Mouse (Mus musculus) myocyte (in vitro differentiated cells): Measurements from ENCODE around the gene Slc8a1. TPM values are rescaled to one million over a fixed set of nuclear protein-coding genes. Genes with fewer than 3 reads are reported as not detected.

Experiments
- H3K27me3 ChIP-seq: one replicate; pipeline ENCODE4 v1.6.1; 2011; ENCODE audit not compliant: control insufficient read depth, insufficient read depth, insufficient read length
- H3K36me3 ChIP-seq: one replicate; pipeline ENCODE4 v1.6.1; 2011; ENCODE audit not compliant: control insufficient read depth, insufficient read depth
- H3K4me2 ChIP-seq: one replicate; pipeline ENCODE4 v1.6.1; 2011; ENCODE audit warnings: low read depth, control low read depth
- H3K4me3 ChIP-seq: one replicate; pipeline ENCODE4 v1.5.1; 2011; ENCODE audit warnings: mild to moderate bottlenecking, control low read depth, moderate library complexity
- H3K79me2 ChIP-seq: one replicate; pipeline ENCODE4 v1.6.1; 2011; ENCODE audit not compliant: control insufficient read depth, insufficient read depth
- H3ac ChIP-seq: one replicate; pipeline ENCODE4 v1.6.1; 2011; ENCODE audit not compliant: control insufficient read depth, insufficient read length
- CEBPB ChIP-seq: IDR thresholded peaks from 2 replicates; pipeline ENCODE4 v1.6.1; 2011; ENCODE audit warnings: mild to moderate bottlenecking, moderate library complexity; ENCODE audit not compliant: poor library complexity, insufficient read depth, severe bottlenecking
- E2F4 ChIP-seq: IDR thresholded peaks from one replicate; pipeline ENCODE4 v1.6.1; 2011; ENCODE audit warnings: mild to moderate bottlenecking, control low read depth, moderate library complexity; ENCODE audit not compliant: insufficient read depth
- MAX ChIP-seq: IDR thresholded peaks from one replicate; pipeline ENCODE4 v1.6.1; 2011; ENCODE audit warnings: low read depth, mild to moderate bottlenecking, control low read depth
- MYOD1 ChIP-seq, 3 experiments: IDR thresholded peaks; one replicate each; pipeline ENCODE4 v1.6.1; 2011; ENCODE audit warnings: control low read depth in 2 of 3, low read depth in 2 of 3, mild to moderate bottlenecking in 2 of 3, moderate library complexity in 1 of 3; ENCODE audit not compliant: insufficient read length in 2 of 3, control insufficient read depth in 1 of 3
- MYOG ChIP-seq, 3 experiments: IDR thresholded peaks; one replicate each; pipeline ENCODE4 v1.6.1; 2011; ENCODE audit warnings: control low read depth in 2 of 3, low read depth in 2 of 3, mild to moderate bottlenecking in 2 of 3; ENCODE audit not compliant: insufficient read length in 2 of 3, control insufficient read depth in 1 of 3, insufficient read depth in 1 of 3
- POLR2A ChIP-seq: IDR thresholded peaks from one replicate; pipeline ENCODE4 v1.6.1; 2011; ENCODE audit warnings: low read depth, mild to moderate bottlenecking, control low read depth, moderate library complexity; ENCODE audit not compliant: insufficient read length
- POLR2AphosphoS2 ChIP-seq: IDR thresholded peaks from one replicate; pipeline ENCODE4 v1.6.1; 2011; ENCODE audit warnings: low read depth, control low read depth; ENCODE audit not compliant: insufficient read length
- REST ChIP-seq: IDR thresholded peaks from one replicate; pipeline ENCODE4 v1.6.1; 2011; ENCODE audit warnings: mild to moderate bottlenecking, control low read depth, moderate library complexity; ENCODE audit not compliant: insufficient read depth, insufficient read length
- SRF ChIP-seq: IDR thresholded peaks from one replicate; pipeline ENCODE4 v1.6.1; 2011; ENCODE audit warnings: low read depth; ENCODE audit not compliant: control insufficient read depth, insufficient read length
- TCF12 ChIP-seq: IDR thresholded peaks from one replicate; pipeline ENCODE4 v1.6.1; 2011; ENCODE audit warnings: mild to moderate bottlenecking, control low read depth; ENCODE audit not compliant: poor library complexity, insufficient read depth, severe bottlenecking
- TCF3 ChIP-seq: IDR thresholded peaks from one replicate; pipeline ENCODE4 v1.6.1; 2011; ENCODE audit warnings: low read depth, control low read depth; ENCODE audit not compliant: insufficient read length
- USF1 ChIP-seq: IDR thresholded peaks from one replicate; pipeline ENCODE4 v1.6.1; 2011; ENCODE audit warnings: low read depth, mild to moderate bottlenecking, control low read depth, moderate library complexity
- polyA plus RNA-seq: library from polyadenylated mRNA; unstranded; fragments of >200 nt; fragmentation: generic; extraction: Trizol; gene quantifications from one replicate; pipeline ENCODE4 v1.2.1, GENCODE M21; 2012; ENCODE audit warnings: missing spikeins

Slc8a1 gene
- 3.0 TPM for polyA plus RNA-seq

- Histone ChIP-seq H3K4me2 (no peak within 1 kb of the TSS), H3K4me3 (no peak within 1 kb of the TSS)
- TF ChIP-seq POLR2A (no peak), USF1 (no peak), CEBPB (no peak), MYOG (IDR thresholded peaks at IDR 0.05; ENCODE audit: control insufficient read depth in 1 of 3, insufficient read depth in 1 of 3, insufficient read length in 2 of 3, low read depth in 2 of 3) (no peak), POLR2AphosphoS2 (no peak), SRF (no peak), TCF12 (no peak), E2F4 (no peak), TCF3 (no peak), MYOD1 (IDR thresholded peaks at IDR 0.05; ENCODE audit: control insufficient read depth in 1 of 3, insufficient read length in 2 of 3, low read depth in 2 of 3) (no peak), MAX (no peak), REST (no peak)
Observed at GRCm38 (mm10) chr17:81738311-81738755, at the start of gene Slc8a1. Gene Slc8a1 (minus strand): TSS chr17:81738377.

GRCm38 (mm10) chr17:81787350-81787749 is 49.2 kb upstream of the Slc8a1 start:
- Histone ChIP-seq H3K4me3 (no peak overlapping the region), H3K4me2 (no peak overlapping the region), H3K27me3 (no peaks in the 10 kb centered on the region), H3ac (no peak overlapping the region), H3K36me3 (no peaks in the 10 kb centered on the region), H3K79me2 (no peaks in the 10 kb centered on the region)
- TF ChIP-seq POLR2A (no peak), E2F4 (no peak), POLR2AphosphoS2 (no peak), SRF (no peak), REST (no peak), USF1 (no peak), CEBPB (no peak), MYOD1 (IDR thresholded peaks at IDR 0.05; ENCODE audit: control insufficient read depth in 1 of 3, insufficient read length in 2 of 3, low read depth in 2 of 3) (no peak), TCF3 (no peak), TCF12 (no peak)

More at GRCm38 (mm10) chr17:81738311-81738755, at the start of gene Slc8a1:
- Histone ChIP-seq H3K27me3 (no peaks in the 10 kb centered on the region), H3ac (no peak within 1 kb of the TSS), H3K36me3 (no peaks in the 10 kb centered on the region), H3K79me2 (no peaks in the 10 kb centered on the region)

- Histone ChIP-seq H3K27me3 (no peaks in the 10 kb centered on the region), H3K4me2 (no peak overlapping the region), H3K79me2 (no peaks in the 10 kb centered on the region), H3K4me3 (no peak overlapping the region), H3ac (no peak overlapping the region), H3K36me3 (no peaks in the 10 kb centered on the region)
- TF ChIP-seq CEBPB (no peak), MAX (no peak), TCF3 (no peak), MYOG (IDR thresholded peaks at IDR 0.05; ENCODE audit: control insufficient read depth in 1 of 3, insufficient read depth in 1 of 3, insufficient read length in 2 of 3, low read depth in 2 of 3) (no peak), REST (no peak), E2F4 (no peak), POLR2AphosphoS2 (no peak), TCF12 (no peak), MYOD1 (IDR thresholded peaks at IDR 0.05; ENCODE audit: control insufficient read depth in 1 of 3, insufficient read length in 2 of 3, low read depth in 2 of 3) (no peak), USF1 (no peak), POLR2A (no peak), SRF (no peak)
Observed at GRCm38 (mm10) chr17:81782326-81782725, 44.1 kb upstream of the Slc8a1 start.

GRCm38 (mm10) chr17:81781491-81781890 is 43.3 kb upstream of the Slc8a1 start:
- Histone ChIP-seq H3K36me3 (no peaks in the 10 kb centered on the region), H3K27me3 (no peaks in the 10 kb centered on the region), H3K4me2 (no peak overlapping the region), H3K4me3 (no peak overlapping the region), H3K79me2 (no peaks in the 10 kb centered on the region), H3ac (no peak overlapping the region)
- TF ChIP-seq MYOG (IDR thresholded peaks at IDR 0.05; ENCODE audit: control insufficient read depth in 1 of 3, insufficient read depth in 1 of 3, insufficient read length in 2 of 3, low read depth in 2 of 3) (no peak), SRF (no peak), CEBPB (no peak), REST (no peak), MAX (no peak), USF1 (no peak), TCF12 (no peak), TCF3 (no peak), MYOD1 (IDR thresholded peaks at IDR 0.05; ENCODE audit: control insufficient read depth in 1 of 3, insufficient read length in 2 of 3, low read depth in 2 of 3) (no peak), POLR2AphosphoS2 (no peak), POLR2A (no peak), E2F4 (no peak)
